Mouse (Mus musculus): ENCODE measurements around the gene Cbx7. TPM values are rescaled to one million over a fixed set of nuclear protein-coding genes. Genes with fewer than 3 reads are reported as not detected.
"Not testable (repeated sequence)": the region's sequence is repeated elsewhere in the genome, so short reads cannot be mapped to it uniquely, and the experiment has no call there.

Gene Cbx7
- total RNA-seq, 2 experiments from 2014 or later: 49.8 to 50.3 TPM

- peak overlapping the region; percentile 97 for H3K27ac ChIP-seq
Observed at GRCm38 (mm10) chr15:79926856-79927416, 44.0 kb downstream of the Cbx7 start.

GRCm38 (mm10) chr15:79919787-79920186 lies 51.1 kb downstream of the Cbx7 start:
- peak; percentile 25 for TF ChIP-seq CTCF (conservative IDR thresholded peaks at IDR 0.05)
- DNase-seq (ENCODE audit: low spot score in 2 of 2): no peak
- Histone ChIP-seq H3K27ac (no peak overlapping the region), H3K4me3 (no peak overlapping the region)

More at GRCm38 (mm10) chr15:79926856-79927416, 44.0 kb downstream of the Cbx7 start:
- DNase-seq (ENCODE audit: low spot score in 2 of 2): no peak
- peak overlapping the region; percentile 64 for H3K4me3 ChIP-seq
- no peak for TF ChIP-seq CTCF (conservative IDR thresholded peaks at IDR 0.05)

GRCm38 (mm10) chr15:79918485-79918884 lies 52.4 kb downstream of the Cbx7 start:
- no peak for TF ChIP-seq CTCF (conservative IDR thresholded peaks at IDR 0.05)
- no peak for DNase-seq (ENCODE audit: low spot score in 2 of 2)
- Histone ChIP-seq H3K4me3 (no peak overlapping the region), H3K27ac (no peak overlapping the region)

GRCm38 (mm10) chr15:79917111-79917720 lies 53.7 kb downstream of the Cbx7 start:
- Histone ChIP-seq H3K27ac (no peak overlapping the region), H3K4me3 (no peak overlapping the region)
- DNase-seq (ENCODE audit: low spot score in 2 of 2): no peak
- no peak for TF ChIP-seq CTCF (conservative IDR thresholded peaks at IDR 0.05)

GRCm38 (mm10) chr15:79916150-79916549 lies 54.8 kb downstream of the Cbx7 start:
- Histone ChIP-seq H3K27ac (no peak overlapping the region), H3K4me3 (no peak overlapping the region)
- TF ChIP-seq CTCF (conservative IDR thresholded peaks at IDR 0.05): no peak
- no peak for DNase-seq (ENCODE audit: low spot score in 2 of 2)

- peak; percentile 66 for TF ChIP-seq CTCF (conservative IDR thresholded peaks at IDR 0.05)
- DNase-seq (ENCODE audit: low spot score in 2 of 2): peak in 1 of 2 experiments; percentile 34
- H3K4me3 ChIP-seq: no peak overlapping the region
- H3K27ac ChIP-seq: no peak overlapping the region
Observed at GRCm38 (mm10) chr15:79914357-79914756, 56.6 kb downstream of the Cbx7 start.

- TF ChIP-seq CTCF (conservative IDR thresholded peaks at IDR 0.05): no peak
- Histone ChIP-seq H3K27ac (no peak overlapping the region), H3K4me3 (no peak overlapping the region)
- no peak for DNase-seq (ENCODE audit: low spot score in 2 of 2)
Observed at GRCm38 (mm10) chr15:79913761-79914346, 57.1 kb downstream of the Cbx7 start.

GRCm38 (mm10) chr15:79911339-79911738 lies 59.6 kb downstream of the Cbx7 start:
- no peak for TF ChIP-seq CTCF (conservative IDR thresholded peaks at IDR 0.05)
- no peak for DNase-seq (ENCODE audit: low spot score in 2 of 2)
- H3K4me3 ChIP-seq: no peak overlapping the region

GRCm38 (mm10) chr15:79910812-79911211 lies 60.1 kb downstream of the Cbx7 start:
- TF ChIP-seq CTCF (conservative IDR thresholded peaks at IDR 0.05): peak; percentile 64

More at GRCm38 (mm10) chr15:79911339-79911738, 59.6 kb downstream of the Cbx7 start:
- peak overlapping the region; percentile 51; the same call in 1 of the 2 replicates for H3K27ac ChIP-seq

GRCm38 (mm10) chr15:79909006-79909405 lies 61.9 kb downstream of the Cbx7 start:
- not testable (repeated sequence) for H3K27ac ChIP-seq; H3K4me3 ChIP-seq; DNase-seq (ENCODE audit: low spot score in 2 of 2)

More at GRCm38 (mm10) chr15:79910812-79911211, 60.1 kb downstream of the Cbx7 start:
- peak overlapping the region; percentile 51; the same call in 1 of the 2 replicates for H3K27ac ChIP-seq
- not testable (repeated sequence) for H3K4me3 ChIP-seq; DNase-seq (ENCODE audit: low spot score in 2 of 2)

- H3K4me3 ChIP-seq: no peak overlapping the region
- no peak for DNase-seq (ENCODE audit: low spot score in 2 of 2)
- no peak for TF ChIP-seq CTCF (conservative IDR thresholded peaks at IDR 0.05)
- H3K27ac ChIP-seq: no peak overlapping the region
Observed at GRCm38 (mm10) chr15:79906855-79907254, 64.1 kb downstream of the Cbx7 start.

GRCm38 (mm10) chr15:79905211-79905610 lies 65.7 kb downstream of the Cbx7 start:
- TF ChIP-seq CTCF (conservative IDR thresholded peaks at IDR 0.05): no peak
- no peak overlapping the region for H3K27ac ChIP-seq
- DNase-seq (ENCODE audit: low spot score in 2 of 2): no peak
- no peak overlapping the region for H3K4me3 ChIP-seq

GRCm38 (mm10) chr15:79904678-79905077 lies 66.2 kb downstream of the Cbx7 start:
- H3K27ac ChIP-seq; H3K4me3 ChIP-seq; DNase-seq (ENCODE audit: low spot score in 2 of 2): not testable (repeated sequence)

- no peak for DNase-seq (ENCODE audit: low spot score in 2 of 2)
- H3K4me3 ChIP-seq: no peak overlapping the region
- no peak for TF ChIP-seq CTCF (conservative IDR thresholded peaks at IDR 0.05)
Observed at GRCm38 (mm10) chr15:79903963-79904362, 67.0 kb downstream of the Cbx7 start.

GRCm38 (mm10) chr15:79903081-79903480 lies 67.8 kb downstream of the Cbx7 start:
- not testable (repeated sequence) for H3K27ac ChIP-seq; DNase-seq (ENCODE audit: low spot score in 2 of 2)

More at GRCm38 (mm10) chr15:79903963-79904362, 67.0 kb downstream of the Cbx7 start:
- no peak overlapping the region for H3K27ac ChIP-seq

More at GRCm38 (mm10) chr15:79903081-79903480, 67.8 kb downstream of the Cbx7 start:
- not testable (repeated sequence) for H3K4me3 ChIP-seq

All from layer of hippocampus, adult 2 months (tissue).